Mouse (Mus musculus) hindbrain, embryonic 10.5 days (tissue): Measurements from ENCODE around the gene Hspa8. TPM values are rescaled to one million over a fixed set of nuclear protein-coding genes. Genes with fewer than 3 reads are reported as not detected.

ENCODE experiments used
- DNase-seq: peaks from one replicate; pipeline ENCODE4 v3.0.0-alpha.2; 2017; ENCODE audit warnings: low spot score
- H3K27ac ChIP-seq: fragments of 300-500 bp; sonication (generic); 2 replicates; pipeline ENCODE4 v1.5.1; 2016; ENCODE audit warnings: mild to moderate bottlenecking, moderate library complexity
- H3K27me3 ChIP-seq: fragments of 300-500 bp; sonication (generic); 2 replicates; pipeline ENCODE4 v1.6.1; 2016; ENCODE audit warnings: mild to moderate bottlenecking; ENCODE audit not compliant: poor library complexity, insufficient read depth, severe bottlenecking
- H3K36me3 ChIP-seq: fragments of 300-500 bp; sonication (generic); 2 replicates; pipeline ENCODE4 v1.6.1; 2016; ENCODE audit warnings: mild to moderate bottlenecking, moderate library complexity
- H3K4me1 ChIP-seq: fragments of 300-500 bp; sonication (generic); replicated peaks from 2 replicates; pipeline ENCODE4 v1.6.1; 2016; ENCODE audit warnings: mild to moderate bottlenecking
- H3K4me3 ChIP-seq: fragments of 300-500 bp; sonication (generic); 2 replicates; pipeline ENCODE4 v1.5.1; 2016; ENCODE audit warnings: mild to moderate bottlenecking, moderate library complexity
- H3K9me3 ChIP-seq: fragments of 300-500 bp; sonication (generic); 2 replicates; pipeline ENCODE4 v1.6.1; 2016; ENCODE audit warnings: mild to moderate bottlenecking, moderate library complexity
- WGBS: fragments of 180-500 bp; shearing (Covaris S2); methylation state at CpG from one replicate; pipeline ENCODE4 v1.1.7; 2016; 5-methylcytosine and 5-hydroxymethylcytosine counted together
- polyA plus RNA-seq: library from polyadenylated mRNA; unstranded; fragments of >200 nt; fragmentation: Nextera tagmentation; extraction: Ambion mirVana; gene quantifications from 2 replicates; pipeline ENCODE4 v1.2.1, GENCODE M21; 2016

The Hspa8 gene
- polyA plus RNA-seq, 1 experiment from 2014 or later = 2,933 TPM

DNA sequence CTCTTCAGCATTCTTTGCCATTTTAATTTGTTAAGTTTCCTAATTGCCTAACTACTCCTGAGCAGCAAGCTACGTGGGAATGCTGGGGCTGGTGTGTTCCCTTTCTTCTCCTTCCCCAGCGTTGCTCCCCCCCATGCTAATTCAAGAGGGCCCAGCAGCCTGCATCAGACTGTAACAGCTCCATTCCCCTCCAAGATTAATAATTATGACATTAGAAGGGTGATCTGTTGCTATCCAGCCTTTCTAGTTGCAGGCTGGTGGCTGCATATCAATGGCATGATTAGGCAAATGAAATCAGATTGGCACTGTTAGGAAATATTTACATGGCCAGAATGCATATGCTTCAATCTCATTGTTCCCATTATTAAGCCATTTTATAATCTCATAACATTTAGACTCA, 50.7 kb downstream of the Hspa8 start:
- 29% methylated on average over 2 of the region's 2 CpGs for WGBS
- Histone ChIP-seq H3K9me3 (no peaks in the 10 kb centered on the region), H3K27me3 (peaks cover 51% of the 10 kb centered on the region), H3K4me1 (no peaks in the 10 kb centered on the region; the same call in 1 of the 2 replicates), H3K36me3 (no peaks in the 10 kb centered on the region), H3K4me3 (no peak overlapping the region), H3K27ac (no peak overlapping the region)
- DNase-seq = no peak

DNA sequence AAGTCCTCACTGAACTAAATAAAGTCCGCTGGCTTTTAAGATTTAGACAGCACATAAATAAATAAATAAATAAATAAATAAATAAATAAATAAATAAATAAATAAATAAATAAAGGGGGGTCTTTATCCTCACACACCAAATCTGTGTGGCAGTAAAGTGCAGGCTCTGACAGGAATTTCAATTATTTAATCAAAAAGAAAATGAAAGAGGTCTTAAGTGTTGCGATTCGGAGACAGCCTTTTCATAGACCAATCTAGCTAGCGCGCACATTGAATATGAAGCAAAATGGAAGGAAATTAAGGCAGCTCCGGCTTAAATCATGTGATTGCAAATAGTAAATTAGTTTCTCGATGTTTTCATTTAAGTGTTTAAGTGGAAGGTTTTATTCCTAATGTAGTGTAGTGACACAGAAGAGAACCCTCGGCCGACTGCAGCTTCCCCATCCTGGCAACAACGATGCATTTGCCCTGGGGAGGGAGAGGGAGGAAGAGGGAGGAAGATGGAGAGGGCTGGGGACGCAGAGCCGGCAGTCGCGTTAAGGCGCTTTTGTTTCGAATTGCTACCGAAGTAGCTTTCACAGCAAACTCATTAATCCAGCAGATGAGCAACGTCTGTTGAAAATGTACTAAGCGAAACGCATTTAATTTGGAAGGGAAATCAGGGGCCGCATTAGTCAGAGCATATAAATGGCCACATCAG, 57.8 kb downstream of the Hspa8 start:
- Histone ChIP-seq H3K9me3 (no peaks in the 10 kb centered on the region), H3K4me1 (peaks cover 9% of the 10 kb centered on the region), H3K36me3 (no peaks in the 10 kb centered on the region), H3K4me3 (peak overlapping the region; percentile 47), H3K27ac (peak overlapping the region; percentile 35; the same call in 1 of the 2 replicates), H3K27me3 (peaks cover 91% of the 10 kb centered on the region)
- WGBS = 8% methylated on average over 21 of the region's 21 CpGs
- DNase-seq = no peak

DNA sequence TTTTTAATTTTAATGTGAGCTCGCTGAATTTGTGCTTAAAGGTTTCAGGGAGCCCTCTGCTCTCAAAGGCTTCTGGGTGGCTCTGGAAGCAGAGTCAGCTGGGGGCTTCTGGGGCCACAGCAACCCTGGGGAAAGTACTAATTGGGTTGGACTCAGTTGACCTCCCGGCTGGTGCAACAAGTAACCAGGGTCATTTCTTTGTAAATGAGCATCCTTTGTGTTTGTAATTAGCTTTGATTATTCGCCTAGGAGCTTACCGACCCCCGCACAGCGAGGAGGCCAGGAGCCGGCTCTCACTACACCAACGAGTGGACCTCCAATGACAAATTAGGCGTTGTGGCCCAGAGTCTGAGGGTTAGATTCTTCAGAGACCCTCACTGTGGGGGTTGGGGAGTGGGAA, 58.4 kb downstream of the Hspa8 start:
- 1% methylated on average over 9 of the region's 9 CpGs for WGBS
- DNase-seq = peak; percentile 35
- peaks cover 91% of the 10 kb centered on the region for H3K27me3 ChIP-seq
- peaks cover 9% of the 10 kb centered on the region for H3K4me1 ChIP-seq
- H3K4me3 ChIP-seq = peak overlapping the region; percentile 47
- no peaks in the 10 kb centered on the region for H3K36me3 ChIP-seq
- H3K9me3 ChIP-seq = no peaks in the 10 kb centered on the region
- H3K27ac ChIP-seq = no peak overlapping the region

Other genes starting within 250 kb of the Hspa8 start
- gene Gm21915, start 130.4 kb upstream of the Hspa8 start, polyA plus RNA-seq = not detected in 2 replicates
- gene Clmp, start 115.0 kb upstream of the Hspa8 start, polyA plus RNA-seq = 33.7 and 37.0 TPM in 2 replicates
- 0.12 TPM in 1 of 2 replicates, not detected in the other for gene Bsx, start 73.1 kb downstream of the Hspa8 start, polyA plus RNA-seq
- gene Jhy, start 163.1 kb downstream of the Hspa8 start, polyA plus RNA-seq = 1.6 and 1.8 TPM in 2 replicates
- 0.09 and 0.13 TPM in 2 replicates for gene Crtam, start 203.6 kb downstream of the Hspa8 start, polyA plus RNA-seq